Mouse (Mus musculus) heart, embryonic 13.5 days (tissue): ENCODE measurements around the gene Sgip1. TPM values are rescaled to one million over a fixed set of nuclear protein-coding genes. Genes with fewer than 3 reads are reported as not detected.

Experiments
- ATAC-seq: fragments of 200-750 bp; cut with Nextera tagmentation; 2 replicates; pipeline ENCODE4 v1.8.0; 2017; ENCODE audit warnings: moderate TSS enrichment; ENCODE audit not compliant: insufficient number of reproducible peaks, low FRiP score, low TSS enrichment; ENCODE audit errors: extremely low read depth
- H3K27ac ChIP-seq: fragments of 300-500 bp; sonication (generic); replicated peaks from 2 replicates; pipeline ENCODE4 v1.5.1; 2015; ENCODE audit warnings: moderate library complexity, mild to moderate bottlenecking, inconsistent platforms
- H3K27me3 ChIP-seq: fragments of 300-500 bp; sonication (generic); replicated peaks from 2 replicates; pipeline ENCODE4 v1.6.1; 2015; ENCODE audit warnings: mild to moderate bottlenecking, inconsistent platforms
- H3K36me3 ChIP-seq: fragments of 300-500 bp; sonication (generic); 2 replicates; pipeline ENCODE4 v1.6.1; 2015; ENCODE audit warnings: mild to moderate bottlenecking, inconsistent platforms
- H3K4me1 ChIP-seq: fragments of 300-500 bp; sonication (generic); 2 replicates; pipeline ENCODE4 v1.6.1; 2015; ENCODE audit warnings: inconsistent platforms
- H3K4me2 ChIP-seq: fragments of 300-500 bp; sonication (generic); 2 replicates; pipeline ENCODE4 v1.6.1; 2015; ENCODE audit warnings: inconsistent platforms, mild to moderate bottlenecking, moderate library complexity
- H3K4me3 ChIP-seq: fragments of 300-500 bp; sonication (generic); 2 replicates; pipeline ENCODE4 v1.5.1; 2015; ENCODE audit warnings: moderate library complexity, mild to moderate bottlenecking, inconsistent platforms
- H3K9ac ChIP-seq: fragments of 300-500 bp; sonication (generic); 2 replicates; pipeline ENCODE4 v1.6.1; 2015; ENCODE audit warnings: inconsistent platforms, mild to moderate bottlenecking, moderate library complexity
- H3K9me3 ChIP-seq: fragments of 300-500 bp; sonication (generic); 2 replicates; pipeline ENCODE4 v1.6.1; 2016; ENCODE audit warnings: inconsistent platforms
- WGBS: fragments of 180-500 bp; shearing (Covaris S2); methylation state at CpG from one replicate; pipeline ENCODE4 v1.1.7; 2015; ENCODE audit warnings: mixed read lengths; 5-methylcytosine and 5-hydroxymethylcytosine counted together
- polyA plus RNA-seq: library from polyadenylated mRNA; unstranded; fragments of >200 nt; fragmentation: Nextera tagmentation; extraction: Ambion mirVana; gene quantifications from 2 replicates; pipeline ENCODE4 v1.2.1, GENCODE M21; 2015

Sgip1 gene
- polyA plus RNA-seq, 1 experiment from 2014 or later, result 1.3 TPM

DNA sequence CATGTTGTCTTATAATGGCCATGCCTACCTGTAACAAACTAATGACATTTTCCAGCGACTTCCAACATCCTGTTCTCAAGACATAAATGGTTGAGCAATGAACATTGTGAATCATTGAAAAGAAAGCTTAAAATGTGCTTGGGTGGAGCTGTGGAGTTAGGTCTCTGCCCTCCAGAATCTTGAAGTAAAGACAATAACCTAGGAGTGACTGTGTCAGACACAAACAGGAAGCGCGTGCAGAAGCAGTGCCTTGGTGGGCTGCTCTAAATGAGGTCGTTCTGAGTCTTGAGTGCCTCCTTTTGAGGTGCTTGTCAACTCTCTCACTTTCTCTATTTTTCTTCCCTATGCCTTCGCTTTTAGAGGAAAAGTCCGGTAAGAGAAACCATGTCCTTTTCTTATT is 159.1 kb downstream of the Sgip1 start:
- Histone ChIP-seq H3K27ac (no peak overlapping the region), H3K27me3 (no peaks in the 10 kb centered on the region), H3K36me3 (no peaks in the 10 kb centered on the region), H3K4me2 (no peak overlapping the region), H3K9ac (no peak overlapping the region), H3K9me3 (peaks cover 17% of the 10 kb centered on the region), H3K4me3 (no peak overlapping the region), H3K4me1 (peaks cover 8% of the 10 kb centered on the region; the same call in 1 of the 2 replicates)
- no peak for ATAC-seq
- WGBS, result 75% methylated on average over 6 of the region's 6 CpGs

- no peaks in the 10 kb centered on the region for H3K27me3 ChIP-seq
- no peaks in the 10 kb centered on the region for H3K9me3 ChIP-seq
- WGBS, result 48% methylated on average over 7 of the region's 7 CpGs
- no peak overlapping the region for H3K27ac ChIP-seq
- H3K4me3 ChIP-seq, result no peak overlapping the region
- H3K4me1 ChIP-seq, result peaks cover 3% of the 10 kb centered on the region; the same call in 1 of the 2 replicates
- no peak overlapping the region for H3K4me2 ChIP-seq
- no peak for ATAC-seq
- no peaks in the 10 kb centered on the region for H3K36me3 ChIP-seq
- H3K9ac ChIP-seq, result no peak overlapping the region
Observed at GRCm38 (mm10) chr4:102907843-102908427, 166.8 kb downstream of the Sgip1 start.

- WGBS, result 81% methylated on average over 4 of the region's 4 CpGs
- Histone ChIP-seq H3K9ac (no peak overlapping the region), H3K4me3 (no peak overlapping the region), H3K27me3 (no peaks in the 10 kb centered on the region), H3K9me3 (no peaks in the 10 kb centered on the region), H3K4me2 (no peak overlapping the region), H3K4me1 (peaks cover 5% of the 10 kb centered on the region; the same call in 1 of the 2 replicates), H3K27ac (no peak overlapping the region), H3K36me3 (no peaks in the 10 kb centered on the region)
- ATAC-seq, result no peak
Observed at GRCm38 (mm10) chr4:102910191-102910590, 169.1 kb downstream of the Sgip1 start.

DNA sequence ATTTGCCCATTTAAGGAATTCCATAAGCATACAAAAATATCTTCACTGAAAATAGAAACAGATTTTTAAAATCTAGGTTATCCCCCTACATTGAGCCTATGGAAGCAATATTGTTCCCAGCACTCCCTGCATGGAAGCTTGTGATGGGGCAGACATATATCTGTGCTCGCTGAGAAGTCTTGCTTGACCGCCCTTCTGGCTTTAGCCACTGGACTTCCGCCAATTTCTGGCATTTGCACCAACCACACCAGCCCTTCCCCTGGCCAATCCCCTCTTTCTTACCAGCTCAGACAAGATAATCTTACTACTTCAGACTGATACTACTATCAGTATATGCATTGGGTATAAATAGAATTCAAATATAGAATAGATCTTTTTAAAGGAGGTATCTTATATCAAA is 172.1 kb downstream of the Sgip1 start:
- no peak for ATAC-seq
- H3K27ac ChIP-seq, result no peak overlapping the region
- H3K9ac ChIP-seq, result no peak overlapping the region
- H3K4me3 ChIP-seq, result no peak overlapping the region
- H3K9me3 ChIP-seq, result no peaks in the 10 kb centered on the region
- H3K4me2 ChIP-seq, result no peak overlapping the region
- WGBS, result 69% methylated on average over 3 of the region's 3 CpGs
- H3K4me1 ChIP-seq, result 0 out of 2 replicates have a peak, but pooled peaks cover 3% of the 10 kb centered on the region
- H3K27me3 ChIP-seq, result no peaks in the 10 kb centered on the region
- H3K36me3 ChIP-seq, result no peaks in the 10 kb centered on the region

DNA sequence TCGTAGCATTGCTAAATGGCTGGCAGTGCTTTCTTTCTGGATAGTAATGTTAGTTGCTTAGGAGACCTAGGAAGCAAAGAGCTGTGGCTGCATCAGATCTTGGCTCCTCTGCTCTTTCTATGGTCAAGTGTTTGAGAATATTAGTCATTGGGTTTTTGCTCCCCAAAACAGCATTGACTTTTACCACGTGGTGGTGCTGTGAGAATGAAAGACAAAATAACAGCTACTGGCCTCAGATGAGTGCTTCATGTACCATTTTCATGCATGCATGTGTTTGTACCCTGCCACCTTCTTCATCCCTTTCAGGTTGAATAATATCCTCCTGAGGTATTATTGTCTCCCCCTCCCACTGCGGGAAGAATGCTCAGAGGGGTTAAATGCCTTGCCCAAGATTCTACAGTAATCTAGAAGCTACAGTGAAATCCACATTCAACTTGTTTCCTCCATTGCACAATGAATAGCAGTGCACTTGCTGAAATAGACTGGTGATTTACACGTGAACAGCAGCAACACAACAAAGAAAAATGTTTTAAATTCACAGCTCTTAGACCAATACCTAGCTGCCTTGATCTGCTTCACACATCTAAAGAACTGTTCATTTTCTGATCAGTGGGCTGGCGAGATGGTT is 172.7 kb downstream of the Sgip1 start:
- 62% methylated on average over 5 of the region's 5 CpGs for WGBS
- no peaks in the 10 kb centered on the region for H3K9me3 ChIP-seq
- ATAC-seq, result no peak
- no peaks in the 10 kb centered on the region for H3K27me3 ChIP-seq
- H3K9ac ChIP-seq, result no peak overlapping the region
- no peak overlapping the region for H3K4me2 ChIP-seq
- H3K27ac ChIP-seq, result no peak overlapping the region
- 0 out of 2 replicates have a peak, but pooled peaks cover 3% of the 10 kb centered on the region for H3K4me1 ChIP-seq
- H3K36me3 ChIP-seq, result no peaks in the 10 kb centered on the region
- no peak overlapping the region for H3K4me3 ChIP-seq

GRCm38 (mm10) chr4:102918191-102918590 is 177.1 kb downstream of the Sgip1 start:
- Histone ChIP-seq H3K27me3 (no peaks in the 10 kb centered on the region), H3K4me1 (0 out of 2 replicates have a peak, but pooled peaks cover under 1% of the 10 kb centered on the region), H3K36me3 (no peaks in the 10 kb centered on the region), H3K9me3 (no peaks in the 10 kb centered on the region), H3K4me2 (no peak overlapping the region), H3K4me3 (no peak overlapping the region), H3K27ac (no peak overlapping the region), H3K9ac (no peak overlapping the region)
- no peak for ATAC-seq
- 76% methylated on average over 1 of the region's 1 CpGs for WGBS

DNA sequence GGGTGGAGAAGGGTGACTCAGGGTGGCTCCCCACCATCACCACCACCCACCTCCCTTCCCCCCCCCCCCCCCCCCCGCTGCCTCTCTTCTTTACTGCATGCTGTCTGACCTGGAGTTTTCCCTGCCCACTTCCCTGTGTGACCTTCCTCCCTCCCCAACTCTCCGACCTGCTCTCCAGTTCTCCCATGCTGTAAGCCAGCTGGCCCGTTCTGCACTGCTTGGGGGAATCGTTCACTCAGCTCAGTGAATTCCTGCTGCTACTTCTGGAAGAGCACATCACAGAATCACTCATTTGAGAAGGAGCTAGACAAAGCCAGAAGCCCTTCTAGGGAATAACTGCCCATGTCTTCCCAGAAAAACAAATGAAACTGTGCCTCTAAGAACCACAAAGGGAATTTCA is 188.4 kb downstream of the Sgip1 start:
- WGBS, result 46% methylated on average over 3 of the region's 4 CpGs
- no peaks in the 10 kb centered on the region for H3K9me3 ChIP-seq
- H3K4me3 ChIP-seq, result no peak overlapping the region
- no peak for ATAC-seq
- H3K4me2 ChIP-seq, result no peak overlapping the region
- H3K4me1 ChIP-seq, result no peaks in the 10 kb centered on the region
- H3K9ac ChIP-seq, result no peak overlapping the region
- H3K27me3 ChIP-seq, result no peaks in the 10 kb centered on the region
- no peak overlapping the region for H3K27ac ChIP-seq
- H3K36me3 ChIP-seq, result no peaks in the 10 kb centered on the region

DNA sequence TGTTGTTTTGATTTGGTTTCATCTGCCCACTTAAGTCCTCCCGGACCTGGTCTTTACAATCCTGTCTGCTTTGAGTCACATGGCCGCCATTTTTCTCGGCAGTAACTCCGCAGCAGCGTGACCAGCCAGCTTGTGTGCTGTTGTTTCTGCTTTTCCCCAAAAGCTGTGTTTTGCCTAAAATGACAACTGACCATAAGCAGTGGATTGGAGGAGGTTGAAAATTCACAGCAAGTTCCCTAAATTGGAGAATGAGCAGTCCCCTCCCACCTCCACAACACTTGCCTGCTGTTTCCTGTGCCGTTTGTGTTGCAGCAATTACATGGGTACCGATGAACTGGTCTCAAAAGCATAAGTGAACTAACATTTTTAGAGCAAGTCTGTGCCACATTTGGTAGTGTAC is 189.6 kb downstream of the Sgip1 start:
- 80% methylated on average over 7 of the region's 7 CpGs for WGBS
- Histone ChIP-seq H3K36me3 (no peaks in the 10 kb centered on the region), H3K9me3 (no peaks in the 10 kb centered on the region), H3K9ac (no peak overlapping the region), H3K4me3 (no peak overlapping the region), H3K4me1 (no peaks in the 10 kb centered on the region), H3K4me2 (no peak overlapping the region), H3K27ac (no peak overlapping the region), H3K27me3 (no peaks in the 10 kb centered on the region)
- ATAC-seq, result no peak

- H3K4me1 ChIP-seq, result no peaks in the 10 kb centered on the region
- H3K27ac ChIP-seq, result no peak overlapping the region
- 72% methylated on average over 3 of the region's 3 CpGs for WGBS
- ATAC-seq, result no peak
- no peak overlapping the region for H3K4me3 ChIP-seq
- no peak overlapping the region for H3K9ac ChIP-seq
- H3K4me2 ChIP-seq, result no peak overlapping the region
- H3K27me3 ChIP-seq, result no peaks in the 10 kb centered on the region
- H3K9me3 ChIP-seq, result peaks cover 7% of the 10 kb centered on the region; the same call in 1 of the 2 replicates
- H3K36me3 ChIP-seq, result no peaks in the 10 kb centered on the region
Observed at GRCm38 (mm10) chr4:102940266-102940665, 199.2 kb downstream of the Sgip1 start.

DNA sequence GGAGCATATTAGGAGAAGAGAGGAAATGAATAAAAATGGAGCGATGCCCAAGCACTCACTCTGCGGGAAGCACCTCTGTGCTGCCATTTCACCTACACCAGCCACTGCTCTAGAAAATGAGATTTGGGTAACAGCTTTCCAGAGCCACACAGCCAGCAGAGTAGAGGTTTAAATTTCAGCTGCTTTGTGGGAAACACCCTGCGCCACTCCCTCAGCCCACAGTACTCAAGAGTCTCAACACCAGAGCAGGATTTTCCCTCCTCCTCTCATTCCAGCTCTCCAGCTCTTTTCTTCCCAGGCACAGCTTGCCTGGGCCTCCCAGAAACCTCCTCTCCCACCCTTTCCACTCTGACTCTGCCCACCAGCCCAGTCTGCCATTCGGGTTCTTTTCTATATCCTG is 199.6 kb downstream of the Sgip1 start:
- WGBS, result 70% methylated on average over 4 of the region's 4 CpGs

GRCm38 (mm10) chr4:102944325-102944724 is 203.2 kb downstream of the Sgip1 start:
- Histone ChIP-seq H3K4me1 (no peaks in the 10 kb centered on the region), H3K9me3 (no peaks in the 10 kb centered on the region), H3K4me2 (no peak overlapping the region), H3K27me3 (no peaks in the 10 kb centered on the region), H3K36me3 (no peaks in the 10 kb centered on the region), H3K27ac (no peak overlapping the region), H3K9ac (no peak overlapping the region), H3K4me3 (no peak overlapping the region)
- ATAC-seq, result no peak
- 57% methylated on average over 6 of the region's 6 CpGs for WGBS

More for the DNA sequence above, 199.6 kb downstream of the Sgip1 start:
- H3K9me3 ChIP-seq, result peaks cover 7% of the 10 kb centered on the region; the same call in 1 of the 2 replicates
- H3K4me1 ChIP-seq, result no peaks in the 10 kb centered on the region
- H3K27me3 ChIP-seq, result no peaks in the 10 kb centered on the region
- no peak overlapping the region for H3K4me3 ChIP-seq
- no peak overlapping the region for H3K4me2 ChIP-seq
- H3K36me3 ChIP-seq, result no peaks in the 10 kb centered on the region
- no peak for ATAC-seq
- H3K9ac ChIP-seq, result no peak overlapping the region
- no peak overlapping the region for H3K27ac ChIP-seq

GRCm38 (mm10) chr4:102952476-102952875 is 211.4 kb downstream of the Sgip1 start:
- Histone ChIP-seq H3K4me1 (peaks cover 10% of the 10 kb centered on the region), H3K27me3 (no peaks in the 10 kb centered on the region), H3K4me3 (no peak overlapping the region), H3K36me3 (no peaks in the 10 kb centered on the region), H3K27ac (no peak overlapping the region), H3K4me2 (no peak overlapping the region), H3K9me3 (no peaks in the 10 kb centered on the region), H3K9ac (no peak overlapping the region)
- no peak for ATAC-seq
- 62% methylated on average over 2 of the region's 2 CpGs for WGBS
